Mouse (Mus musculus): ENCODE data around the gene Colec11. TPM values are rescaled to one million over a fixed set of nuclear protein-coding genes. Genes with fewer than 3 reads are reported as not detected.

Colec11 gene
- polyA plus RNA-seq, 1 experiment from 2014 or later, result not detected

GRCm38 (mm10) chr12:28598110-28598509 is 25.1 kb downstream of the Colec11 start:
- Histone ChIP-seq H3K27me3 (ENCODE audit: control insufficient read depth, insufficient read depth, low read length) (no peaks in the 10 kb centered on the region), H3K9ac (replicated peaks; ENCODE audit: low read length) (no peak overlapping the region), H3K9me3 (replicated peaks; ENCODE audit: control insufficient read depth, low read length) (no peaks in the 10 kb centered on the region), H3K27ac (replicated peaks; ENCODE audit: low read depth, low read length) (no peak overlapping the region), H3K36me3 (replicated peaks; ENCODE audit: control insufficient read depth, insufficient read depth, low read depth, low read length) (no peaks in the 10 kb centered on the region), H3K4me2 (ENCODE audit: low read depth, low read length) (no peak overlapping the region), H3K4me1 (ENCODE audit: control insufficient read depth, insufficient read depth, low read length) (no peaks in the 10 kb centered on the region), H3K4me3 (ENCODE audit: low read depth, low read length) (no peak overlapping the region)
- no peak for DNase-seq (ENCODE audit: low spot score)
- ATAC-seq (replicated peaks; ENCODE audit: insufficient number of reproducible peaks, low FRiP score, low TSS enrichment, low read depth), result no peak
- WGBS, result 51% methylated on average over 3 of the region's 3 CpGs

GRCm38 (mm10) chr12:28597699-28598098 is 25.5 kb downstream of the Colec11 start:
- no peak for DNase-seq (ENCODE audit: low spot score)
- H3K27me3 ChIP-seq (ENCODE audit: control insufficient read depth, insufficient read depth, low read length), result no peaks in the 10 kb centered on the region
- ATAC-seq (replicated peaks; ENCODE audit: insufficient number of reproducible peaks, low FRiP score, low TSS enrichment, low read depth), result no peak
- no peaks in the 10 kb centered on the region for H3K9me3 ChIP-seq (replicated peaks; ENCODE audit: control insufficient read depth, low read length)
- no peak overlapping the region for H3K4me3 ChIP-seq (ENCODE audit: low read depth, low read length)
- H3K9ac ChIP-seq (replicated peaks; ENCODE audit: low read length), result no peak overlapping the region
- no peak overlapping the region for H3K4me2 ChIP-seq (ENCODE audit: low read depth, low read length)
- no peaks in the 10 kb centered on the region for H3K36me3 ChIP-seq (replicated peaks; ENCODE audit: control insufficient read depth, insufficient read depth, low read depth, low read length)
- no peak overlapping the region for H3K27ac ChIP-seq (replicated peaks; ENCODE audit: low read depth, low read length)
- WGBS, result 89% methylated on average over 9 of the region's 9 CpGs
- no peaks in the 10 kb centered on the region for H3K4me1 ChIP-seq (ENCODE audit: control insufficient read depth, insufficient read depth, low read length)

DNA sequence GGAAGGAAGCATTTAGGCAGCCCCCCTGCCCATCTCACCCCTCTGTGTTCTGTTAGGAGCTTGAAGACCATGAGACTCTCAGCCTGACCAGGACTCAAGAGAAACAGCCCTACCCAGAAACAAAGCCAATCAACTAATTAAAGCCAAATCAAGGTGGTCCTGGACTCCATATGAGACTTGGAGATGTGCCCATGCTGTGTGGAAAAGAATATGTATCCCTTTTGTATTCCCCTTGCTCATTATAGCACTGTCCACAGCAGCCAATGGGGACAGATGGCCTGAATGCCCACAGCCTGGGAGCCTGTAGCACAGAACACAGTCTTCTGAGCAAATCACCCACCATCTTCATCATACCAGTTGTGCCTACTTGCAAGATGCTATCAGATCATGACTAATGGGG is 26.3 kb downstream of the Colec11 start:
- ATAC-seq (replicated peaks; ENCODE audit: insufficient number of reproducible peaks, low FRiP score, low TSS enrichment, low read depth) (no peak), DNase-seq (ENCODE audit: low spot score) (no peak)
- H3K4me1 ChIP-seq (ENCODE audit: control insufficient read depth, insufficient read depth, low read length), result no peaks in the 10 kb centered on the region
- H3K4me3 ChIP-seq (ENCODE audit: low read depth, low read length), result no peak overlapping the region
- no peak overlapping the region for H3K4me2 ChIP-seq (ENCODE audit: low read depth, low read length)
- no peaks in the 10 kb centered on the region for H3K36me3 ChIP-seq (replicated peaks; ENCODE audit: control insufficient read depth, insufficient read depth, low read depth, low read length)
- no peak overlapping the region for H3K9ac ChIP-seq (replicated peaks; ENCODE audit: low read length)
- no peaks in the 10 kb centered on the region for H3K9me3 ChIP-seq (replicated peaks; ENCODE audit: control insufficient read depth, low read length)
- no peak overlapping the region for H3K27ac ChIP-seq (replicated peaks; ENCODE audit: low read depth, low read length)
- H3K27me3 ChIP-seq (ENCODE audit: control insufficient read depth, insufficient read depth, low read length), result no peaks in the 10 kb centered on the region

DNA sequence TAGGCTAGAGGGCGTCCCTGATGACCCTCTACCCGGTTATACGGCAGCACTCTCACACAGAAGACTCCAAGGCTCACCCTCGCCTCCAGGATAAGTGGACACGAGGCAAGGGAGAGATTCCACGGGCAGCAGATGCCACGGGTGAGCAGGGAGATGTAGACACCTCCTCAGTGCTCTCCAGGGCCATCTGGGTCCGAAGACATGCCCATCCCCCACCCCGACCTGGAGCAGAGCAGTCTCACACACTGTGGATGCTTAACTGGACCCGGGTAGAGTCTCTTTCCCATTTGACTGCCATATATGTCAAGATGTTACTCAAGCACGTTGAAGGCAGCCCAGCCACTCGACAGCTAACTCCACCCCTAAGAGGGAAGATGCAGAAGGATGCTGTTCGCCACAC is 32.7 kb downstream of the Colec11 start:
- Histone ChIP-seq H3K4me2 (ENCODE audit: low read depth, low read length) (no peak overlapping the region), H3K27me3 (ENCODE audit: control insufficient read depth, insufficient read depth, low read length) (no peaks in the 10 kb centered on the region), H3K36me3 (replicated peaks; ENCODE audit: control insufficient read depth, insufficient read depth, low read depth, low read length) (no peaks in the 10 kb centered on the region), H3K9me3 (replicated peaks; ENCODE audit: control insufficient read depth, low read length) (no peaks in the 10 kb centered on the region), H3K4me1 (ENCODE audit: control insufficient read depth, insufficient read depth, low read length) (no peaks in the 10 kb centered on the region), H3K9ac (replicated peaks; ENCODE audit: low read length) (no peak overlapping the region), H3K4me3 (ENCODE audit: low read depth, low read length) (no peak overlapping the region), H3K27ac (replicated peaks; ENCODE audit: low read depth, low read length) (no peak overlapping the region)
- ATAC-seq (replicated peaks; ENCODE audit: insufficient number of reproducible peaks, low FRiP score, low TSS enrichment, low read depth), result no peak
- DNase-seq (ENCODE audit: low spot score), result no peak
- 51% methylated on average over 13 of the region's 13 CpGs for WGBS

DNA sequence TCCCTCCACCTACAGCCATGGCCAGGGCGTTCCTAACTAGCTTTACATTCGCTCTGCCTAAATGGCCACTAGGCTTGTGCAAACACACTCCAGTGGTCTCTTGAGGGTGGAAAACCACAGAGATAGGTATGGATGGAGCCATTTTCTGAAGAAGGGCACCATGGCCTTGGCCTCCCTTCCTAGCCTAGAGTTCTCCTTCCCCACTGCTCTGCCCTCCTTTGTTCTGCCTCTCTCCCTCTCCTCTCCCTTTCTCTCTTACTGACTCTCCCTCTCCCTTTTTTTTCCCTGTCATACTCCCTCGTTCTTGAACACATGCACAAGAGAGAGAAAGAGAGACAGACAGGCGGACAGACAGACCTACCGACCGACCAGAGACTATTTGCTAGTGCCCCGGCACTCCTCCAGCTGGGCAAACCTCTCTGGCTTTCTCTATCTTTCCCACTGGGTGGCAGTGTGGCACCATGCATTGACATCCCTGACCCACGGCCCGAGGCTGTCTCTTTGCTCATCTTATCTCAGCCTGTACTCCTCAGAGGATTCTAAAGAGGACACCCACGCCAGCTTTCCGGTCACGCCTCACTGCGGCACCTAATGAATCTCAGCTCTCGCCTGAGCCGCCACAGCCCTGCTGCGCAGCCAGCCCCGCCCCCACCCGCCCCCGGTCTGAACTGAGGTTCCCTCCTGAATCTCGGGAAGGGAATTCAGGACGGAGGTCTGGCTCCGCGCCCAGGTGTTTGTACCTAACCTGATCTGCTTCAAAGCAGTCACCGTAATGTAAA is 33.9 kb downstream of the Colec11 start:
- Histone ChIP-seq H3K9ac (replicated peaks; ENCODE audit: low read length) (peak overlapping the region; percentile 44), H3K9me3 (replicated peaks; ENCODE audit: control insufficient read depth, low read length) (no peaks in the 10 kb centered on the region), H3K4me3 (ENCODE audit: low read depth, low read length) (peak overlapping the region; percentile 36), H3K27me3 (ENCODE audit: control insufficient read depth, insufficient read depth, low read length) (no peaks in the 10 kb centered on the region), H3K4me1 (ENCODE audit: control insufficient read depth, insufficient read depth, low read length) (no peaks in the 10 kb centered on the region), H3K36me3 (replicated peaks; ENCODE audit: control insufficient read depth, insufficient read depth, low read depth, low read length) (no peaks in the 10 kb centered on the region), H3K4me2 (ENCODE audit: low read depth, low read length) (peak overlapping the region; percentile 76), H3K27ac (replicated peaks; ENCODE audit: low read depth, low read length) (no peak overlapping the region)
- DNase-seq (ENCODE audit: low spot score), result peak; percentile 86
- 8% methylated on average over 23 of the region's 24 CpGs for WGBS
- ATAC-seq (replicated peaks; ENCODE audit: insufficient number of reproducible peaks, low FRiP score, low TSS enrichment, low read depth), result peak; percentile 87

- H3K4me2 ChIP-seq (ENCODE audit: low read depth, low read length), result no peak overlapping the region
- no peaks in the 10 kb centered on the region for H3K9me3 ChIP-seq (replicated peaks; ENCODE audit: control insufficient read depth, low read length)
- H3K4me1 ChIP-seq (ENCODE audit: control insufficient read depth, insufficient read depth, low read length), result no peaks in the 10 kb centered on the region
- no peak overlapping the region for H3K9ac ChIP-seq (replicated peaks; ENCODE audit: low read length)
- H3K27ac ChIP-seq (replicated peaks; ENCODE audit: low read depth, low read length), result no peak overlapping the region
- no peaks in the 10 kb centered on the region for H3K36me3 ChIP-seq (replicated peaks; ENCODE audit: control insufficient read depth, insufficient read depth, low read depth, low read length)
- H3K4me3 ChIP-seq (ENCODE audit: low read depth, low read length), result no peak overlapping the region
- no peaks in the 10 kb centered on the region for H3K27me3 ChIP-seq (ENCODE audit: control insufficient read depth, insufficient read depth, low read length)
- ATAC-seq (replicated peaks; ENCODE audit: insufficient number of reproducible peaks, low FRiP score, low TSS enrichment, low read depth), result no peak
- WGBS, result 78% methylated on average over 6 of the region's 6 CpGs
- no peak for DNase-seq (ENCODE audit: low spot score)
Measured at GRCm38 (mm10) chr12:28587949-28588348, 35.2 kb downstream of the Colec11 start.

- DNase-seq (ENCODE audit: low spot score) (no peak), ATAC-seq (replicated peaks; ENCODE audit: insufficient number of reproducible peaks, low FRiP score, low TSS enrichment, low read depth) (no peak)
- 59% methylated on average over 3 of the region's 3 CpGs for WGBS
- no peak overlapping the region for H3K27ac ChIP-seq (replicated peaks; ENCODE audit: low read depth, low read length)
- no peak overlapping the region for H3K9ac ChIP-seq (replicated peaks; ENCODE audit: low read length)
- no peaks in the 10 kb centered on the region for H3K9me3 ChIP-seq (replicated peaks; ENCODE audit: control insufficient read depth, low read length)
- no peaks in the 10 kb centered on the region for H3K27me3 ChIP-seq (ENCODE audit: control insufficient read depth, insufficient read depth, low read length)
- H3K4me1 ChIP-seq (ENCODE audit: control insufficient read depth, insufficient read depth, low read length), result no peaks in the 10 kb centered on the region
- H3K4me3 ChIP-seq (ENCODE audit: low read depth, low read length), result no peak overlapping the region
- no peak overlapping the region for H3K4me2 ChIP-seq (ENCODE audit: low read depth, low read length)
- H3K36me3 ChIP-seq (replicated peaks; ENCODE audit: control insufficient read depth, insufficient read depth, low read depth, low read length), result no peaks in the 10 kb centered on the region
Measured at GRCm38 (mm10) chr12:28584036-28584435, 39.1 kb downstream of the Colec11 start.

GRCm38 (mm10) chr12:28582423-28582822 is 40.8 kb downstream of the Colec11 start, which contains the start of gene Allc:
TSS of gene Allc (minus strand) at chr12:28582523.
- Histone ChIP-seq H3K36me3 (replicated peaks; ENCODE audit: control insufficient read depth, insufficient read depth, low read depth, low read length) (no peaks in the 10 kb centered on the region), H3K9ac (replicated peaks; ENCODE audit: low read length) (no peak within 1 kb of the TSS), H3K4me1 (ENCODE audit: control insufficient read depth, insufficient read depth, low read length) (no peaks in the 10 kb centered on the region), H3K4me3 (ENCODE audit: low read depth, low read length) (no peak within 1 kb of the TSS), H3K27me3 (ENCODE audit: control insufficient read depth, insufficient read depth, low read length) (no peaks in the 10 kb centered on the region), H3K27ac (replicated peaks; ENCODE audit: low read depth, low read length) (no peak within 1 kb of the TSS), H3K9me3 (replicated peaks; ENCODE audit: control insufficient read depth, low read length) (no peaks in the 10 kb centered on the region), H3K4me2 (ENCODE audit: low read depth, low read length) (no peak within 1 kb of the TSS)
- 93% methylated on average over 8 of the region's 8 CpGs for WGBS
- ATAC-seq (replicated peaks; ENCODE audit: insufficient number of reproducible peaks, low FRiP score, low TSS enrichment, low read depth) (no peak), DNase-seq (ENCODE audit: low spot score) (no peak)

Measured in embryonic facial prominence, embryonic 11.5 days (tissue).